Mouse (Mus musculus) myocyte (in vitro differentiated cells): ENCODE measurements around the gene Paqr7. TPM values are rescaled to one million over a fixed set of nuclear protein-coding genes. Genes with fewer than 3 reads are reported as not detected.

Experiments
- H3K27me3 ChIP-seq: one replicate; pipeline ENCODE4 v1.6.1; 2011; ENCODE audit not compliant: control insufficient read depth, insufficient read depth, insufficient read length
- H3K36me3 ChIP-seq: one replicate; pipeline ENCODE4 v1.6.1; 2011; ENCODE audit not compliant: control insufficient read depth, insufficient read depth
- H3K4me2 ChIP-seq: one replicate; pipeline ENCODE4 v1.6.1; 2011; ENCODE audit warnings: low read depth, control low read depth
- H3K4me3 ChIP-seq: one replicate; pipeline ENCODE4 v1.5.1; 2011; ENCODE audit warnings: mild to moderate bottlenecking, control low read depth, moderate library complexity
- H3K79me2 ChIP-seq: one replicate; pipeline ENCODE4 v1.6.1; 2011; ENCODE audit not compliant: control insufficient read depth, insufficient read depth
- H3ac ChIP-seq: one replicate; pipeline ENCODE4 v1.6.1; 2011; ENCODE audit not compliant: control insufficient read depth, insufficient read length
- CEBPB ChIP-seq: IDR thresholded peaks from 2 replicates; pipeline ENCODE4 v1.6.1; 2011; ENCODE audit warnings: mild to moderate bottlenecking, moderate library complexity; ENCODE audit not compliant: poor library complexity, insufficient read depth, severe bottlenecking
- E2F4 ChIP-seq: IDR thresholded peaks from one replicate; pipeline ENCODE4 v1.6.1; 2011; ENCODE audit warnings: mild to moderate bottlenecking, control low read depth, moderate library complexity; ENCODE audit not compliant: insufficient read depth
- MAX ChIP-seq: IDR thresholded peaks from one replicate; pipeline ENCODE4 v1.6.1; 2011; ENCODE audit warnings: low read depth, mild to moderate bottlenecking, control low read depth
- MYOD1 ChIP-seq, 3 experiments: IDR thresholded peaks; one replicate each; pipeline ENCODE4 v1.6.1; 2011; ENCODE audit warnings: control low read depth in 2 of 3, low read depth in 2 of 3, mild to moderate bottlenecking in 2 of 3, moderate library complexity in 1 of 3; ENCODE audit not compliant: insufficient read length in 2 of 3, control insufficient read depth in 1 of 3
- MYOG ChIP-seq, 3 experiments: IDR thresholded peaks; one replicate each; pipeline ENCODE4 v1.6.1; 2011; ENCODE audit warnings: control low read depth in 2 of 3, low read depth in 2 of 3, mild to moderate bottlenecking in 2 of 3; ENCODE audit not compliant: insufficient read length in 2 of 3, control insufficient read depth in 1 of 3, insufficient read depth in 1 of 3
- POLR2A ChIP-seq: IDR thresholded peaks from one replicate; pipeline ENCODE4 v1.6.1; 2011; ENCODE audit warnings: low read depth, mild to moderate bottlenecking, control low read depth, moderate library complexity; ENCODE audit not compliant: insufficient read length
- POLR2AphosphoS2 ChIP-seq: IDR thresholded peaks from one replicate; pipeline ENCODE4 v1.6.1; 2011; ENCODE audit warnings: low read depth, control low read depth; ENCODE audit not compliant: insufficient read length
- REST ChIP-seq: IDR thresholded peaks from one replicate; pipeline ENCODE4 v1.6.1; 2011; ENCODE audit warnings: mild to moderate bottlenecking, control low read depth, moderate library complexity; ENCODE audit not compliant: insufficient read depth, insufficient read length
- SRF ChIP-seq: IDR thresholded peaks from one replicate; pipeline ENCODE4 v1.6.1; 2011; ENCODE audit warnings: low read depth; ENCODE audit not compliant: control insufficient read depth, insufficient read length
- TCF12 ChIP-seq: IDR thresholded peaks from one replicate; pipeline ENCODE4 v1.6.1; 2011; ENCODE audit warnings: mild to moderate bottlenecking, control low read depth; ENCODE audit not compliant: poor library complexity, insufficient read depth, severe bottlenecking
- TCF3 ChIP-seq: IDR thresholded peaks from one replicate; pipeline ENCODE4 v1.6.1; 2011; ENCODE audit warnings: low read depth, control low read depth; ENCODE audit not compliant: insufficient read length
- USF1 ChIP-seq: IDR thresholded peaks from one replicate; pipeline ENCODE4 v1.6.1; 2011; ENCODE audit warnings: low read depth, mild to moderate bottlenecking, control low read depth, moderate library complexity
- polyA plus RNA-seq: library from polyadenylated mRNA; unstranded; fragments of >200 nt; fragmentation: generic; extraction: Trizol; gene quantifications from one replicate; pipeline ENCODE4 v1.2.1, GENCODE M21; 2012; ENCODE audit warnings: missing spikeins

The Paqr7 gene
- polyA plus RNA-seq, 1 experiment = 9.5 TPM

- Histone ChIP-seq H3K27me3 (no peaks in the 10 kb centered on the region), H3ac (no peak overlapping the region), H3K4me3 (peak overlapping the region; percentile 33), H3K4me2 (peak overlapping the region; percentile 77), H3K36me3 (no peaks in the 10 kb centered on the region), H3K79me2 (peaks cover 20% of the 10 kb centered on the region)
- TF ChIP-seq E2F4 = no peak
- TF ChIP-seq SRF = no peak
- TF ChIP-seq MYOD1 (IDR thresholded peaks at IDR 0.05; ENCODE audit: control insufficient read depth in 1 of 3, insufficient read length in 2 of 3, low read depth in 2 of 3) = no peak
- peak; percentile 15 for TF ChIP-seq POLR2A
- peak; percentile 40 for TF ChIP-seq POLR2AphosphoS2
- TF ChIP-seq USF1 = no peak
- no peak for TF ChIP-seq MAX
- peak; percentile 42; the same call in 1 of the 2 replicates for TF ChIP-seq CEBPB
Measured at GRCm38 (mm10) chr4:134469341-134469796, 27.1 kb upstream of the Paqr7 start.

- no peaks in the 10 kb centered on the region for H3K36me3 ChIP-seq
- H3K27me3 ChIP-seq = no peaks in the 10 kb centered on the region
- H3K79me2 ChIP-seq = peaks cover 20% of the 10 kb centered on the region
- H3K4me3 ChIP-seq = peak overlapping the region; percentile 33
- no peak overlapping the region for H3ac ChIP-seq
- H3K4me2 ChIP-seq = peak overlapping the region; percentile 77
- TF ChIP-seq SRF (no peak), REST (no peak), POLR2AphosphoS2 (no peak)
Measured at GRCm38 (mm10) chr4:134469985-134470384, 26.5 kb upstream of the Paqr7 start.

- H3K4me3 ChIP-seq = no peak overlapping the region
- no peaks in the 10 kb centered on the region for H3K27me3 ChIP-seq
- H3K36me3 ChIP-seq = no peaks in the 10 kb centered on the region
- H3K79me2 ChIP-seq = peaks cover 20% of the 10 kb centered on the region
- no peak overlapping the region for H3K4me2 ChIP-seq
- H3ac ChIP-seq = no peak overlapping the region
- TF ChIP-seq USF1 (no peak), SRF (no peak), POLR2A (no peak), POLR2AphosphoS2 (no peak), MYOG (IDR thresholded peaks at IDR 0.05; ENCODE audit: control insufficient read depth in 1 of 3, insufficient read depth in 1 of 3, insufficient read length in 2 of 3, low read depth in 2 of 3) (no peak), MYOD1 (IDR thresholded peaks at IDR 0.05; ENCODE audit: control insufficient read depth in 1 of 3, insufficient read length in 2 of 3, low read depth in 2 of 3) (no peak), CEBPB (no peak), TCF3 (no peak), MAX (no peak), REST (no peak), TCF12 (no peak), E2F4 (no peak)
Measured at GRCm38 (mm10) chr4:134471469-134471868, 25.0 kb upstream of the Paqr7 start.

- no peaks in the 10 kb centered on the region for H3K36me3 ChIP-seq
- H3ac ChIP-seq = no peak overlapping the region
- peaks cover 20% of the 10 kb centered on the region for H3K79me2 ChIP-seq
- H3K4me2 ChIP-seq = no peak overlapping the region
- H3K27me3 ChIP-seq = no peaks in the 10 kb centered on the region
- no peak overlapping the region for H3K4me3 ChIP-seq
- TF ChIP-seq USF1 = no peak
- no peak for TF ChIP-seq E2F4
- TF ChIP-seq TCF3 = no peak
- TF ChIP-seq SRF = no peak
- TF ChIP-seq CEBPB = no peak
- TF ChIP-seq MYOG (IDR thresholded peaks at IDR 0.05; ENCODE audit: control insufficient read depth in 1 of 3, insufficient read depth in 1 of 3, insufficient read length in 2 of 3, low read depth in 2 of 3) = no peak
- TF ChIP-seq TCF12 = no peak
- no peak for TF ChIP-seq MAX
- TF ChIP-seq POLR2AphosphoS2 = no peak
- TF ChIP-seq POLR2A = no peak
- TF ChIP-seq REST = no peak
- no peak for TF ChIP-seq MYOD1 (IDR thresholded peaks at IDR 0.05; ENCODE audit: control insufficient read depth in 1 of 3, insufficient read length in 2 of 3, low read depth in 2 of 3)
Measured at GRCm38 (mm10) chr4:134473764-134474163, 22.7 kb upstream of the Paqr7 start.

GRCm38 (mm10) chr4:134474240-134474639 lies 22.3 kb upstream of the Paqr7 start:
- H3K4me2 ChIP-seq = no peak overlapping the region
- TF ChIP-seq MYOD1 (IDR thresholded peaks at IDR 0.05; ENCODE audit: control insufficient read depth in 1 of 3, insufficient read length in 2 of 3, low read depth in 2 of 3) = no peak
- no peak for TF ChIP-seq POLR2A
- no peak for TF ChIP-seq TCF3
- no peak for TF ChIP-seq SRF
- no peak for TF ChIP-seq E2F4
- no peak for TF ChIP-seq USF1
- no peak for TF ChIP-seq MYOG (IDR thresholded peaks at IDR 0.05; ENCODE audit: control insufficient read depth in 1 of 3, insufficient read depth in 1 of 3, insufficient read length in 2 of 3, low read depth in 2 of 3)
- no peak for TF ChIP-seq REST
- TF ChIP-seq TCF12 = no peak
- no peak for TF ChIP-seq CEBPB
- TF ChIP-seq MAX = no peak
- no peak for TF ChIP-seq POLR2AphosphoS2
- no peaks in the 10 kb centered on the region for H3K27me3 ChIP-seq
- peaks cover 20% of the 10 kb centered on the region for H3K79me2 ChIP-seq
- H3K36me3 ChIP-seq = no peaks in the 10 kb centered on the region
- no peak overlapping the region for H3K4me3 ChIP-seq
- H3ac ChIP-seq = no peak overlapping the region
